Mouse (Mus musculus): Measurements from ENCODE around the gene Apopt1. TPM values are rescaled to one million over a fixed set of nuclear protein-coding genes. Genes with fewer than 3 reads are reported as not detected.
A peak's percentile ranks its signal among the peaks of the same experiment; 100 is the strongest.

Gene Apopt1
- polyA plus RNA-seq, 1 experiment, result 29.9 TPM

- H3ac ChIP-seq (ENCODE audit: control insufficient read depth, insufficient read length, low read depth), result no peak overlapping the region
- H3K27me3 ChIP-seq (ENCODE audit: control insufficient read depth, insufficient read depth, insufficient read length), result no peaks in the 10 kb centered on the region
- H3K4me3 ChIP-seq (ENCODE audit: insufficient read depth, poor library complexity, severe bottlenecking), result no peak overlapping the region
- no peaks in the 10 kb centered on the region for H3K79me3 ChIP-seq (ENCODE audit: low read depth)
- no peaks in the 10 kb centered on the region for H3K36me3 ChIP-seq (ENCODE audit: control insufficient read depth, insufficient read depth)
- no peak for TF ChIP-seq MYOD1 (IDR thresholded peaks at IDR 0.05; ENCODE audit: control insufficient read depth, insufficient read length, low read depth)
- no peaks in the 10 kb centered on the region for H3K79me2 ChIP-seq (ENCODE audit: control insufficient read depth, insufficient read depth)
Observed at GRCm38 (mm10) chr12:111746091-111746490, 33.0 kb downstream of the Apopt1 start.

GRCm38 (mm10) chr12:111747421-111747820 lies 34.4 kb downstream of the Apopt1 start:
- no peaks in the 10 kb centered on the region for H3K27me3 ChIP-seq (ENCODE audit: control insufficient read depth, insufficient read depth, insufficient read length)
- H3K4me3 ChIP-seq (ENCODE audit: insufficient read depth, poor library complexity, severe bottlenecking), result no peak overlapping the region
- no peaks in the 10 kb centered on the region for H3K36me3 ChIP-seq (ENCODE audit: control insufficient read depth, insufficient read depth)
- no peaks in the 10 kb centered on the region for H3K79me3 ChIP-seq (ENCODE audit: low read depth)
- no peaks in the 10 kb centered on the region for H3K79me2 ChIP-seq (ENCODE audit: control insufficient read depth, insufficient read depth)
- TF ChIP-seq MAX (IDR thresholded peaks at IDR 0.05), result no peak
- no peak for TF ChIP-seq USF1 (IDR thresholded peaks at IDR 0.05; ENCODE audit: low read depth)
- no peak for TF ChIP-seq CEBPB (IDR thresholded peaks at IDR 0.05; ENCODE audit: low read depth)
- no peak for TF ChIP-seq MYOD1 (IDR thresholded peaks at IDR 0.05; ENCODE audit: control insufficient read depth, insufficient read length, low read depth)
- no peak for TF ChIP-seq CTCF (IDR thresholded peaks at IDR 0.05; ENCODE audit: control insufficient read depth, insufficient read depth, insufficient read length)
- TF ChIP-seq FOSL1 (IDR thresholded peaks at IDR 0.05; ENCODE audit: insufficient read depth, low read length, poor library complexity, severe bottlenecking), result no peak
- no peak for TF ChIP-seq MYOG (IDR thresholded peaks at IDR 0.05; ENCODE audit: control insufficient read depth, extremely low read depth, insufficient read length)
- no peak overlapping the region for H3ac ChIP-seq (ENCODE audit: control insufficient read depth, insufficient read length, low read depth)

DNA sequence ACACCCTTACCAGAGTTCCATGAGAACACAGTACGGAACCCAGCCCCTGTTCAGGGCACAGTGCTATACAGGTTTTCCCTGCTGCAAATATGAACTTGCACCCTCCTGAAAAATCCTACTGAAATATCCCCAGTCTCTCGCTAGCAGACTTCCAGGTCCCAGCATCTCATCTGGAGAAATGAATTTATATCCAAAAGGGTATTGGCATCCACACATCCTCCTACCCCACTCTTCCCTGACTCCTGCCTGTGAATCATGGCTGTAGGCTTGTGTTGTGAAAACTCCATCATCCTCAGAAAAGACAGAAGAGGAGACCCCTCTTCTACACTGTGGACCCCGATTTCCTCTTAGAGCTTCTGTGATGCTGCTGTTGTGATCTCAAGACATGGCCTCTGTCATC lies 37.7 kb downstream of the Apopt1 start:
- H3K36me3 ChIP-seq (ENCODE audit: control insufficient read depth, insufficient read depth), result no peaks in the 10 kb centered on the region
- TF ChIP-seq CTCF (IDR thresholded peaks at IDR 0.05; ENCODE audit: control insufficient read depth, insufficient read depth, insufficient read length), result no peak
- TF ChIP-seq MAX (IDR thresholded peaks at IDR 0.05), result no peak
- no peak for TF ChIP-seq CEBPB (IDR thresholded peaks at IDR 0.05; ENCODE audit: low read depth)
- TF ChIP-seq USF1 (IDR thresholded peaks at IDR 0.05; ENCODE audit: low read depth), result no peak
- TF ChIP-seq MYOD1 (IDR thresholded peaks at IDR 0.05; ENCODE audit: control insufficient read depth, insufficient read length, low read depth), result no peak
- TF ChIP-seq MYOG (IDR thresholded peaks at IDR 0.05; ENCODE audit: control insufficient read depth, extremely low read depth, insufficient read length), result no peak
- TF ChIP-seq FOSL1 (IDR thresholded peaks at IDR 0.05; ENCODE audit: insufficient read depth, low read length, poor library complexity, severe bottlenecking), result no peak
- no peaks in the 10 kb centered on the region for H3K79me3 ChIP-seq (ENCODE audit: low read depth)
- H3K79me2 ChIP-seq (ENCODE audit: control insufficient read depth, insufficient read depth), result no peaks in the 10 kb centered on the region
- H3K27me3 ChIP-seq (ENCODE audit: control insufficient read depth, insufficient read depth, insufficient read length), result no peaks in the 10 kb centered on the region
- no peak overlapping the region for H3ac ChIP-seq (ENCODE audit: control insufficient read depth, insufficient read length, low read depth)
- no peak overlapping the region for H3K4me3 ChIP-seq (ENCODE audit: insufficient read depth, poor library complexity, severe bottlenecking)

- H3K79me2 ChIP-seq (ENCODE audit: control insufficient read depth, insufficient read depth), result no peaks in the 10 kb centered on the region
- H3K27me3 ChIP-seq (ENCODE audit: control insufficient read depth, insufficient read depth, insufficient read length), result no peaks in the 10 kb centered on the region
- no peak overlapping the region for H3ac ChIP-seq (ENCODE audit: control insufficient read depth, insufficient read length, low read depth)
- no peak overlapping the region for H3K4me3 ChIP-seq (ENCODE audit: insufficient read depth, poor library complexity, severe bottlenecking)
- TF ChIP-seq CTCF (IDR thresholded peaks at IDR 0.05; ENCODE audit: control insufficient read depth, insufficient read depth, insufficient read length) (no peak), FOSL1 (IDR thresholded peaks at IDR 0.05; ENCODE audit: insufficient read depth, low read length, poor library complexity, severe bottlenecking) (peak; percentile 58), USF1 (IDR thresholded peaks at IDR 0.05; ENCODE audit: low read depth) (peak; percentile 66), MYOG (IDR thresholded peaks at IDR 0.05; ENCODE audit: control insufficient read depth, extremely low read depth, insufficient read length) (no peak)
- H3K36me3 ChIP-seq (ENCODE audit: control insufficient read depth, insufficient read depth), result no peaks in the 10 kb centered on the region
- no peaks in the 10 kb centered on the region for H3K79me3 ChIP-seq (ENCODE audit: low read depth)
Observed at GRCm38 (mm10) chr12:111752491-111752890, 39.4 kb downstream of the Apopt1 start.

- no peak overlapping the region for H3K4me3 ChIP-seq (ENCODE audit: insufficient read depth, poor library complexity, severe bottlenecking)
- TF ChIP-seq CTCF (IDR thresholded peaks at IDR 0.05; ENCODE audit: control insufficient read depth, insufficient read depth, insufficient read length) (no peak), MYOG (IDR thresholded peaks at IDR 0.05; ENCODE audit: control insufficient read depth, extremely low read depth, insufficient read length) (no peak), CEBPB (IDR thresholded peaks at IDR 0.05; ENCODE audit: low read depth) (no peak), MYOD1 (IDR thresholded peaks at IDR 0.05; ENCODE audit: control insufficient read depth, insufficient read length, low read depth) (no peak), MAX (IDR thresholded peaks at IDR 0.05) (no peak), USF1 (IDR thresholded peaks at IDR 0.05; ENCODE audit: low read depth) (no peak), FOSL1 (IDR thresholded peaks at IDR 0.05; ENCODE audit: insufficient read depth, low read length, poor library complexity, severe bottlenecking) (no peak)
- H3K27me3 ChIP-seq (ENCODE audit: control insufficient read depth, insufficient read depth, insufficient read length), result no peaks in the 10 kb centered on the region
- no peak overlapping the region for H3ac ChIP-seq (ENCODE audit: control insufficient read depth, insufficient read length, low read depth)
- H3K79me3 ChIP-seq (ENCODE audit: low read depth), result no peaks in the 10 kb centered on the region
- H3K79me2 ChIP-seq (ENCODE audit: control insufficient read depth, insufficient read depth), result no peaks in the 10 kb centered on the region
- H3K36me3 ChIP-seq (ENCODE audit: control insufficient read depth, insufficient read depth), result no peaks in the 10 kb centered on the region
Observed at GRCm38 (mm10) chr12:111753347-111753746, 40.3 kb downstream of the Apopt1 start.

- Histone ChIP-seq H3K79me2 (ENCODE audit: control insufficient read depth, insufficient read depth) (peaks cover 13% of the 10 kb centered on the region), H3K79me3 (ENCODE audit: low read depth) (peaks cover 8% of the 10 kb centered on the region), H3K36me3 (ENCODE audit: control insufficient read depth, insufficient read depth) (no peaks in the 10 kb centered on the region), H3K27me3 (ENCODE audit: control insufficient read depth, insufficient read depth, insufficient read length) (no peaks in the 10 kb centered on the region), H3ac (ENCODE audit: control insufficient read depth, insufficient read length, low read depth) (no peak overlapping the region), H3K4me3 (ENCODE audit: insufficient read depth, poor library complexity, severe bottlenecking) (no peak overlapping the region)
- TF ChIP-seq MYOG (IDR thresholded peaks at IDR 0.05; ENCODE audit: control insufficient read depth, extremely low read depth, insufficient read length), result no peak
Observed at GRCm38 (mm10) chr12:111754710-111755109, 41.6 kb downstream of the Apopt1 start.

All from C2C12 (cell line).